Mouse (Mus musculus): ENCODE results near the gene Coq4. TPM values are rescaled to one million over a fixed set of nuclear protein-coding genes. Genes with fewer than 3 reads are reported as not detected.

Gene Coq4
- polyA plus RNA-seq, 1 experiment from 2014 or later: 53.4 TPM

- no peaks in the 10 kb centered on the region for H3K9me3 ChIP-seq (ENCODE audit: control insufficient read depth, low read length)
- H3K4me1 ChIP-seq (ENCODE audit: control insufficient read depth, insufficient read depth, low read length): peaks cover 15% of the 10 kb centered on the region
- H3K4me3 ChIP-seq (ENCODE audit: low read depth, low read length): no peak overlapping the region
- 4% methylated on average over 2 of the region's 2 CpGs for WGBS
- peak overlapping the region; percentile 49 for H3K27ac ChIP-seq (ENCODE audit: low read depth, low read length)
- no peaks in the 10 kb centered on the region for H3K36me3 ChIP-seq (ENCODE audit: control insufficient read depth, insufficient read depth, low read length)
- ATAC-seq (ENCODE audit: low read depth): peak; percentile 62
- H3K9ac ChIP-seq (replicated peaks; ENCODE audit: low read depth, low read length): no peak overlapping the region
- H3K4me2 ChIP-seq (ENCODE audit: low read depth, low read length): no peak overlapping the region
- H3K27me3 ChIP-seq (ENCODE audit: control insufficient read depth, insufficient read depth, low read length): no peaks in the 10 kb centered on the region
These were observed 48.2 kb downstream of the Coq4 start for GRCm38 (mm10) chr2:29835391-29835899.

GRCm38 (mm10) chr2:29839460-29839859, 52.2 kb downstream of the Coq4 start:
- Histone ChIP-seq H3K9ac (replicated peaks; ENCODE audit: low read depth, low read length) (0 out of 2 replicates have a peak overlapping the region, but pooled peaks have one; percentile 16), H3K9me3 (ENCODE audit: control insufficient read depth, low read length) (no peaks in the 10 kb centered on the region), H3K4me1 (ENCODE audit: control insufficient read depth, insufficient read depth, low read length) (peaks cover 26% of the 10 kb centered on the region), H3K4me2 (ENCODE audit: low read depth, low read length) (no peak overlapping the region), H3K27me3 (ENCODE audit: control insufficient read depth, insufficient read depth, low read length) (no peaks in the 10 kb centered on the region), H3K27ac (ENCODE audit: low read depth, low read length) (peak overlapping the region; percentile 64), H3K4me3 (ENCODE audit: low read depth, low read length) (no peak overlapping the region), H3K36me3 (ENCODE audit: control insufficient read depth, insufficient read depth, low read length) (no peaks in the 10 kb centered on the region; the same call in 1 of the 2 replicates)
- 3% methylated on average over 4 of the region's 4 CpGs for WGBS
- ATAC-seq (ENCODE audit: low read depth): peak; percentile 65; the same call in 1 of the 2 replicates

GRCm38 (mm10) chr2:29843231-29844105, 56.2 kb downstream of the Coq4 start:
- H3K36me3 ChIP-seq (ENCODE audit: control insufficient read depth, insufficient read depth, low read length): no peaks in the 10 kb centered on the region; the same call in 1 of the 2 replicates
- H3K27ac ChIP-seq (ENCODE audit: low read depth, low read length): peak overlapping the region; percentile 66; the same call in 1 of the 2 replicates
- H3K9me3 ChIP-seq (ENCODE audit: control insufficient read depth, low read length): no peaks in the 10 kb centered on the region
- no peaks in the 10 kb centered on the region; the same call in 1 of the 2 replicates for H3K27me3 ChIP-seq (ENCODE audit: control insufficient read depth, insufficient read depth, low read length)
- H3K4me3 ChIP-seq (ENCODE audit: low read depth, low read length): no peak overlapping the region
- peaks cover 42% of the 10 kb centered on the region for H3K4me1 ChIP-seq (ENCODE audit: control insufficient read depth, insufficient read depth, low read length)
- no peak overlapping the region for H3K9ac ChIP-seq (replicated peaks; ENCODE audit: low read depth, low read length)
- H3K4me2 ChIP-seq (ENCODE audit: low read depth, low read length): no peak overlapping the region; the same call in 1 of the 2 replicates
- ATAC-seq (ENCODE audit: low read depth): 0 out of 2 replicates have a peak, but pooled peaks have one; percentile 30
- WGBS: 20% methylated on average over 9 of the region's 9 CpGs

GRCm38 (mm10) chr2:29844115-29844514, 56.8 kb downstream of the Coq4 start:
- no peaks in the 10 kb centered on the region; the same call in 1 of the 2 replicates for H3K36me3 ChIP-seq (ENCODE audit: control insufficient read depth, insufficient read depth, low read length)
- no peak for ATAC-seq (ENCODE audit: low read depth)
- H3K27ac ChIP-seq (ENCODE audit: low read depth, low read length): peak overlapping the region; percentile 66
- no peak overlapping the region; the same call in 1 of the 2 replicates for H3K9ac ChIP-seq (replicated peaks; ENCODE audit: low read depth, low read length)
- WGBS: 36% methylated on average over 2 of the region's 2 CpGs
- peaks cover 35% of the 10 kb centered on the region for H3K4me1 ChIP-seq (ENCODE audit: control insufficient read depth, insufficient read depth, low read length)
- peak overlapping the region; percentile 61 for H3K4me3 ChIP-seq (ENCODE audit: low read depth, low read length)
- peak overlapping the region; percentile 76 for H3K4me2 ChIP-seq (ENCODE audit: low read depth, low read length)
- H3K27me3 ChIP-seq (ENCODE audit: control insufficient read depth, insufficient read depth, low read length): no peaks in the 10 kb centered on the region; the same call in 1 of the 2 replicates
- no peaks in the 10 kb centered on the region for H3K9me3 ChIP-seq (ENCODE audit: control insufficient read depth, low read length)

- peak overlapping the region; percentile 61 for H3K4me3 ChIP-seq (ENCODE audit: low read depth, low read length)
- H3K4me2 ChIP-seq (ENCODE audit: low read depth, low read length): peak overlapping the region; percentile 76
- H3K36me3 ChIP-seq (ENCODE audit: control insufficient read depth, insufficient read depth, low read length): no peaks in the 10 kb centered on the region; the same call in 1 of the 2 replicates
- WGBS: 12% methylated on average over 3 of the region's 3 CpGs
- H3K27me3 ChIP-seq (ENCODE audit: control insufficient read depth, insufficient read depth, low read length): no peaks in the 10 kb centered on the region; the same call in 1 of the 2 replicates
- ATAC-seq (ENCODE audit: low read depth): no peak
- peaks cover 33% of the 10 kb centered on the region for H3K4me1 ChIP-seq (ENCODE audit: control insufficient read depth, insufficient read depth, low read length)
- peak overlapping the region; percentile 93 for H3K9ac ChIP-seq (replicated peaks; ENCODE audit: low read depth, low read length)
- H3K9me3 ChIP-seq (ENCODE audit: control insufficient read depth, low read length): no peaks in the 10 kb centered on the region
- peak overlapping the region; percentile 66 for H3K27ac ChIP-seq (ENCODE audit: low read depth, low read length)
These were observed 57.4 kb downstream of the Coq4 start for GRCm38 (mm10) chr2:29844661-29845060.

GRCm38 (mm10) chr2:29845636-29846035, 58.3 kb downstream of the Coq4 start:
- Histone ChIP-seq H3K36me3 (ENCODE audit: control insufficient read depth, insufficient read depth, low read length) (no peaks in the 10 kb centered on the region; the same call in 1 of the 2 replicates), H3K9ac (replicated peaks; ENCODE audit: low read depth, low read length) (peak overlapping the region; percentile 93), H3K9me3 (ENCODE audit: control insufficient read depth, low read length) (no peaks in the 10 kb centered on the region), H3K27ac (ENCODE audit: low read depth, low read length) (peak overlapping the region; percentile 91), H3K27me3 (ENCODE audit: control insufficient read depth, insufficient read depth, low read length) (no peaks in the 10 kb centered on the region; the same call in 1 of the 2 replicates), H3K4me2 (ENCODE audit: low read depth, low read length) (peak overlapping the region; percentile 76), H3K4me1 (ENCODE audit: control insufficient read depth, insufficient read depth, low read length) (peaks cover 33% of the 10 kb centered on the region), H3K4me3 (ENCODE audit: low read depth, low read length) (peak overlapping the region; percentile 61)
- WGBS: 3% methylated on average over 25 of the region's 25 CpGs
- ATAC-seq (ENCODE audit: low read depth): peak; percentile 3; the same call in 1 of the 2 replicates

GRCm38 (mm10) chr2:29846061-29846853, 59.0 kb downstream of the Coq4 start:
- Histone ChIP-seq H3K9me3 (ENCODE audit: control insufficient read depth, low read length) (no peaks in the 10 kb centered on the region), H3K4me3 (ENCODE audit: low read depth, low read length) (peak overlapping the region; percentile 61), H3K9ac (replicated peaks; ENCODE audit: low read depth, low read length) (peak overlapping the region; percentile 93), H3K27ac (ENCODE audit: low read depth, low read length) (peak overlapping the region; percentile 91), H3K27me3 (ENCODE audit: control insufficient read depth, insufficient read depth, low read length) (no peaks in the 10 kb centered on the region; the same call in 1 of the 2 replicates), H3K4me2 (ENCODE audit: low read depth, low read length) (peak overlapping the region; percentile 76), H3K36me3 (ENCODE audit: control insufficient read depth, insufficient read depth, low read length) (no peaks in the 10 kb centered on the region; the same call in 1 of the 2 replicates), H3K4me1 (ENCODE audit: control insufficient read depth, insufficient read depth, low read length) (peaks cover 31% of the 10 kb centered on the region)
- peak; percentile 62 for ATAC-seq (ENCODE audit: low read depth)
- 1% methylated on average over 45 of the region's 47 CpGs for WGBS

- H3K27ac ChIP-seq (ENCODE audit: low read depth, low read length): no peak overlapping the region; the same call in 1 of the 2 replicates
- no peaks in the 10 kb centered on the region for H3K9me3 ChIP-seq (ENCODE audit: control insufficient read depth, low read length)
- H3K4me3 ChIP-seq (ENCODE audit: low read depth, low read length): peak overlapping the region; percentile 61
- no peaks in the 10 kb centered on the region; the same call in 1 of the 2 replicates for H3K36me3 ChIP-seq (ENCODE audit: control insufficient read depth, insufficient read depth, low read length)
- no peak for ATAC-seq (ENCODE audit: low read depth)
- H3K27me3 ChIP-seq (ENCODE audit: control insufficient read depth, insufficient read depth, low read length): no peaks in the 10 kb centered on the region; the same call in 1 of the 2 replicates
- 12% methylated on average over 3 of the region's 3 CpGs for WGBS
- H3K4me2 ChIP-seq (ENCODE audit: low read depth, low read length): peak overlapping the region; percentile 76
- H3K9ac ChIP-seq (replicated peaks; ENCODE audit: low read depth, low read length): peak overlapping the region; percentile 93
- H3K4me1 ChIP-seq (ENCODE audit: control insufficient read depth, insufficient read depth, low read length): peaks cover 31% of the 10 kb centered on the region
These were observed 59.6 kb downstream of the Coq4 start for GRCm38 (mm10) chr2:29846911-29847310.
